In the genomic region with DNA sequence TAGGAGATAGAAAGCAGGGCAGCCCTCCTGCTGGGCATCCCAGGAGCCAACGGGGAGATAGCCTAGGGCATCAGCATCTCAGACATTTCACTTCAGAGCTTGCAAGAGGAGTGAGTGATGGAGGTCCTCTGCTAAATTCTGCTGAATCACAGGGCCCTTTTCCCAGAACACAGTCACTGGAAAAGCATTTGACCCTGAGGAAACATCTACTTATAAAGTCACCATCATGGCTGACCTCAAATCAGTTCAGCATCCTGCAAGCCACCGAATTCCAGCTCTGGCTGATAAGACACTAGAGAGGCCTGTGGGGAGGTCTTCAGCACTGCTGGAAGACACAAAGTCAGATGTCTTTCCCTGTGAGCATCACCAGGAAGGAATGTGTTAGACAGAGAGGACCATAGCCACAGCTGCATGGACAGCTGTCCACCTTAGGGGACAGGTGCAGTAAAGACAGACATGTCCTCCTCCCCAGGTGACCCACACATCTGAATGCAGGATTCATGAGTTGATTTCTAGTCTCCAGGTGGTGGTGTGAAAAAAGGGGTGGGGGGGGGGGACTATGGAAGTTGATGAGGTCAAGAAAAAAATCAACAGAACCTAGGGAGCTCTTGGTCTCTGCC, we compare ENCODE assay signal across 15 mouse cellular contexts. TPM values are rescaled to one million over a fixed set of nuclear protein-coding genes. Genes with fewer than 3 reads are reported as not detected.
DNase-seq lines count a peak whose midpoint lies in the region; ATAC-seq lines count a peak whose summit lies in the region.
"Had no signal": no experiment of that assay in that cellular context is flagged by ENCODE, and none has a peak within 500 bp of the region (broad histone marks: within the 10 kb centered on the region; RNA-seq: fewer than 3 reads in every experiment).

No protein-coding gene starts in this region.

- H3K9me3 ChIP-seq in heart, embryonic 15.5 days (replicated peaks): no peaks in the 10 kb centered on the region
- H3K9me3 ChIP-seq: embryonic facial prominence, embryonic 15.5 days; forebrain, embryonic 12.5 days; lung, embryonic 15.5 days; midbrain, embryonic 13.5 days had no signal

- H3K36me3 ChIP-seq in heart, embryonic 15.5 days: no peaks in the 10 kb centered on the region
- H3K36me3 ChIP-seq: embryonic facial prominence, embryonic 15.5 days; forebrain, embryonic 12.5 days; lung, embryonic 15.5 days; midbrain, embryonic 13.5 days had no signal

- no peak for ATAC-seq in heart, embryonic 15.5 days (replicated peaks; ENCODE audit: insufficient number of reproducible peaks, insufficient read depth, low FRiP score, low read depth)
- ATAC-seq: hindbrain, embryonic 16.5 days; midbrain, embryonic 13.5 days; Patski had no signal

- 23% methylated on average over 2 of the region's 2 CpGs for WGBS in heart, embryonic 15.5 days

- no peak overlapping the region for H3K9ac ChIP-seq in heart, embryonic 15.5 days
- H3K9ac ChIP-seq: embryonic facial prominence, embryonic 15.5 days; forebrain, embryonic 12.5 days; lung, embryonic 15.5 days; midbrain, embryonic 13.5 days had no signal

- no peak overlapping the region for H3K4me3 ChIP-seq in heart, embryonic 15.5 days
- H3K4me3 ChIP-seq: embryonic facial prominence, embryonic 15.5 days; forebrain, embryonic 12.5 days; lung, embryonic 15.5 days; midbrain, embryonic 13.5 days had no signal

- intact Hi-C loops in left cerebral cortex, postnatal 4 days (cut with DNase I): no loop called here

- H3K27me3 ChIP-seq in heart, embryonic 15.5 days: no peaks in the 10 kb centered on the region
- H3K27me3 ChIP-seq: embryonic facial prominence, embryonic 15.5 days; forebrain, embryonic 12.5 days; lung, embryonic 15.5 days; midbrain, embryonic 13.5 days; Patski had no signal

- peak overlapping the region; percentile 41; the same call in 1 of the 2 replicates for H3K27ac ChIP-seq in heart, embryonic 15.5 days
- H3K27ac ChIP-seq: embryonic facial prominence, embryonic 15.5 days; forebrain, embryonic 12.5 days; lung, embryonic 15.5 days; midbrain, embryonic 13.5 days had no signal

- H3K4me2 ChIP-seq in heart, embryonic 15.5 days: no peak overlapping the region
- H3K4me2 ChIP-seq: embryonic facial prominence, embryonic 15.5 days; forebrain, embryonic 12.5 days; liver, embryonic 11.5 days; lung, embryonic 15.5 days; midbrain, embryonic 13.5 days had no signal

- peak; percentile 58 to 60 for DNase-seq in heart, adult 9 months (ENCODE audit: low spot score in 2 of 2)
- no peak for DNase-seq in heart, postnatal 4 days
- peak; percentile 96 for DNase-seq in 3T3-L1 (ENCODE audit: low read depth, low spot score)
- peak; percentile 56 for DNase-seq in Muller cell, postnatal 12 days (ENCODE audit: inconsistent ontology term)
- no peak for DNase-seq in left cerebral cortex, postnatal 4 days
- no peak for DNase-seq in right cerebral cortex, postnatal 36 days (ENCODE audit: low spot score in 2 of 2)
- DNase-seq: cerebellum, adult 9-11 months had no signal

- H3K4me1 ChIP-seq in heart, embryonic 15.5 days (replicated peaks): peaks cover 69% of the 10 kb centered on the region
- H3K4me1 ChIP-seq: forebrain, embryonic 12.5 days had no signal

RNA-seq across cellular contexts. Expression of gene Col4a2, which starts 54.0 kb away (rescaled TPM):
- 100 to 1,000 TPM; 558 to 588 TPM for total RNA-seq in heart, postnatal 4 days (2021)
- polyA plus RNA-seq in heart, embryonic 15.5 days (2015; fragmentation: Nextera tagmentation; extraction: Ambion mirVana): 89.8 and 106 TPM in 2 replicates
- total RNA-seq in left cerebral cortex, postnatal 4 days (2021): 10 to 100 TPM; 97.2 to 98.2 TPM

RNA-seq across cellular contexts. Expression of gene Col4a1, which starts 54.0 kb away (rescaled TPM):
- 1,000 to 10,000 TPM; 1,026 to 1,084 TPM for total RNA-seq in heart, postnatal 4 days (2021)
- 191 and 245 TPM in 2 replicates for polyA plus RNA-seq in heart, embryonic 15.5 days (2015; fragmentation: Nextera tagmentation; extraction: Ambion mirVana)
- 100 to 1,000 TPM; 142 TPM for total RNA-seq in left cerebral cortex, postnatal 4 days (2021)

Comparison
In these comparisons a context has a peak if more than half of its experiments do, and no peak if none do; other contexts are left out.
1. DNase-seq: peak in heart, adult 9 months (2 of 2), 3T3-L1 (single experiment) and Muller cell, postnatal 12 days (single experiment); none in heart, postnatal 4 days (single experiment), left cerebral cortex, postnatal 4 days (single experiment) and right cerebral cortex, postnatal 36 days (0 of 2).
2. RNA of gene Col4a2, which starts 54.0 kb away (total RNA-seq): 558 to 588 TPM in heart, postnatal 4 days; 97.2 to 98.2 TPM in left cerebral cortex, postnatal 4 days; every median in the first group is over 4 times any median in the second.
3. RNA of gene Col4a1, which starts 54.0 kb away (total RNA-seq): 1,026 to 1,084 TPM in heart, postnatal 4 days; 142 TPM in left cerebral cortex, postnatal 4 days; every median in the first group is over 4 times any median in the second.